Mouse (Mus musculus) bone marrow, adult 2 months (tissue): Measurements from ENCODE around the gene Ttc17.

Experiments used
- CTCF ChIP-seq: fragments of 200-500 bp; IDR thresholded peaks from 2 replicates; pipeline ENCODE4 v1.5.1; 2011; ENCODE audit warnings: low read length, control low read depth; ENCODE audit not compliant: control insufficient read depth, insufficient read depth
- POLR2A ChIP-seq: fragments of 200-500 bp; IDR thresholded peaks from 2 replicates; pipeline ENCODE4 v1.6.1; 2011; ENCODE audit warnings: low read depth, mild to moderate bottlenecking, control low read depth, low read length, borderline replicate concordance; ENCODE audit not compliant: control insufficient read depth

- TF ChIP-seq CTCF (no peak), POLR2A (no peak)
These were observed 104.7 kb downstream of the Ttc17 start for GRCm38 (mm10) chr2:94301749-94302148.
